Mouse (Mus musculus) hindbrain, embryonic 12.5 days (tissue): ENCODE data around the gene Acsl5. TPM values are rescaled to one million over a fixed set of nuclear protein-coding genes. Genes with fewer than 3 reads are reported as not detected.

Experiments used
- ATAC-seq: fragments of 200-750 bp; cut with Nextera tagmentation; 2 replicates; pipeline ENCODE4 v1.8.0; 2017; ENCODE audit warnings: moderate TSS enrichment; ENCODE audit not compliant: low FRiP score
- H3K27ac ChIP-seq: fragments of 300-500 bp; sonication (generic); 2 replicates; pipeline ENCODE4 v1.5.1; 2016; ENCODE audit warnings: mild to moderate bottlenecking
- H3K27me3 ChIP-seq: fragments of 300-500 bp; sonication (generic); 2 replicates; pipeline ENCODE4 v1.6.1; 2016; ENCODE audit warnings: mild to moderate bottlenecking
- H3K36me3 ChIP-seq: fragments of 300-500 bp; sonication (generic); 2 replicates; pipeline ENCODE4 v1.6.1; 2016; ENCODE audit warnings: mild to moderate bottlenecking
- H3K4me1 ChIP-seq: fragments of 300-500 bp; sonication (generic); 2 replicates; pipeline ENCODE4 v1.6.1; 2016
- H3K4me2 ChIP-seq: fragments of 300-500 bp; sonication (generic); replicated peaks from 2 replicates; pipeline ENCODE4 v1.6.1; 2016; ENCODE audit warnings: mild to moderate bottlenecking
- H3K4me3 ChIP-seq: fragments of 300-500 bp; sonication (generic); 2 replicates; pipeline ENCODE4 v1.5.1; 2016; ENCODE audit warnings: mild to moderate bottlenecking
- H3K9ac ChIP-seq: fragments of 300-500 bp; sonication (generic); 2 replicates; pipeline ENCODE4 v1.6.1; 2016; ENCODE audit warnings: mild to moderate bottlenecking, moderate library complexity
- H3K9me3 ChIP-seq: fragments of 300-500 bp; sonication (generic); replicated peaks from 2 replicates; pipeline ENCODE4 v1.6.1; 2016; ENCODE audit warnings: mild to moderate bottlenecking
- WGBS: fragments of 180-500 bp; shearing (Covaris S2); methylation state at CpG from one replicate; pipeline ENCODE4 v1.1.7; 2016; 5-methylcytosine and 5-hydroxymethylcytosine counted together
- polyA plus RNA-seq: library from polyadenylated mRNA; unstranded; fragments of >200 nt; fragmentation: Nextera tagmentation; extraction: Ambion mirVana; gene quantifications from 2 replicates; pipeline ENCODE4 v1.2.1, GENCODE M21; 2016

Acsl5 gene
- 16.5 and 16.9 TPM in 2 replicates for polyA plus RNA-seq

DNA sequence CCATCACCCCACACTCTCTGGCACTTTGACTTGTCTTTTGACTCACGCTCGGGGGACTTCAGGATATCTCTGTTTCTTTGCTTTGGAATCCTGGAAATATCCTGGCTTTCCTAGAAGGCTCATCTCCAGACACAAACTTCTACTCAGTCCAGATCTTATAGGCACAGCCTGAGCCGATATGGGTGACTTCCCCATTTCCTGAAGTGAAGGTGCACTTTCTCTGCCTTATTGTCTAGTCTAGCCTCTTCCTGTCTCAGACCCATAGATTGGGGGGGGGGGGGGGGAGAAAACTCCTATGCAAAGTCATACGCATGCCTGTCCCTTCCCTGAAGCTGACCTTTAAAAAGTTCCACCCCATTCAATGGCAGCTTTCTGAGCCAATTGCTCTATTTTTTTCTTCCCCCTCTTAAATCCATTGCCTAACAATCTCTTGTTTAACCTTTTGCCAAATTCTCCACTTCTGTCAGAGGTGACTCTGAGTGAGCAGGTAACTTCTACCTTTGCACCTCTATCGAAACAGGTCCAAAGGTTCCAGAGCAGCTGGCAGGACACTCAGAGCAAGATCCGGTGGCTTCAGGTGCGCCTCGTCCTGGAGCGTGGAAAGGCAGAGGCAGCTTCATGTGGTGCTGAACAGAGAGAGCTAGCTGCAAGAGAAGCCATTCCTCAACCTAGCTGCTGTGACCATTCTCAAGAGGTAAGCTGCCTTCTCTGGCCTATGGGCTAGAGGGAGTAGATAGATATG, at the start of gene Acsl5:
Gene Acsl5 (plus strand): TSS at position 556 of the 742 bp plus-strand sequence.
- WGBS, result 94% methylated on average over 9 of the region's 9 CpGs
- Histone ChIP-seq H3K9me3 (no peaks in the 10 kb centered on the region), H3K4me1 (peaks cover 13% of the 10 kb centered on the region), H3K4me2 (peak within 1 kb of the TSS; percentile 93; the same call in 1 of the 2 replicates), H3K36me3 (no peaks in the 10 kb centered on the region), H3K27me3 (0 out of 2 replicates have a peak, but pooled peaks cover 3% of the 10 kb centered on the region), H3K27ac (no peak within 1 kb of the TSS), H3K4me3 (no peak within 1 kb of the TSS), H3K9ac (no peak within 1 kb of the TSS)
- no peak for ATAC-seq

DNA sequence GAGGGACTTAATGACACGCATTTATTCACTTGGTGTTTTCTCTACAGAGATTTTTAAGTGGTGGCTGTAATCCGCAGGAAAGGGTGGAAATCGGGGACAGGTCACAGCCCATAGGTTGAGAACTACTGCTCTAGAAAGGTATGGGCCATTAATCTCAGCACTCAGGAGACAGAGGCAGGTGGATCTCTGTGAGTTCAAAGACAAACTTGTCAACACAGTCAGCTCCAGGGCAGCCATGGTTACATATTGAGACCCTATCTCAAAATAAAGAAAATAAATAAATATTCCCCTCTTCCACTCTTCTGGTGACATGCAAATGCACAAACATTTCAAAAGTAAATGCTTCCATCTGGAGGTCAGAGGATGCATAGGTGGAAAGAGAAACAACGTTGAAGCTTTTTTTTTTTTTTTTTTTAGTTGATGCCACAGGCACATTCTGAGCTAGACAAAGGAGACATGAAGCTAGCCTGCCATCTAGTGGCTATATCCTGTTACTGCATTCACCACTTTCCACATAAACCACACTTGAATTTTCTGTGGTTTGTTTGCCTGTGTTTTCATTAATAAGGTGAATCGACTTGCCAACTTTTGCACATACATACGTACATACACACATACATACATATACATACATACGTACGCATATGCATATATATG, 45.1 kb upstream of the Acsl5 start:
- Histone ChIP-seq H3K9ac (no peak overlapping the region), H3K27me3 (no peaks in the 10 kb centered on the region; the same call in 1 of the 2 replicates), H3K27ac (no peak overlapping the region), H3K4me1 (no peaks in the 10 kb centered on the region), H3K4me2 (no peak overlapping the region), H3K36me3 (no peaks in the 10 kb centered on the region), H3K9me3 (no peaks in the 10 kb centered on the region), H3K4me3 (no peak overlapping the region)
- WGBS, result 35% methylated on average over 8 of the region's 8 CpGs
- ATAC-seq, result no peak

DNA sequence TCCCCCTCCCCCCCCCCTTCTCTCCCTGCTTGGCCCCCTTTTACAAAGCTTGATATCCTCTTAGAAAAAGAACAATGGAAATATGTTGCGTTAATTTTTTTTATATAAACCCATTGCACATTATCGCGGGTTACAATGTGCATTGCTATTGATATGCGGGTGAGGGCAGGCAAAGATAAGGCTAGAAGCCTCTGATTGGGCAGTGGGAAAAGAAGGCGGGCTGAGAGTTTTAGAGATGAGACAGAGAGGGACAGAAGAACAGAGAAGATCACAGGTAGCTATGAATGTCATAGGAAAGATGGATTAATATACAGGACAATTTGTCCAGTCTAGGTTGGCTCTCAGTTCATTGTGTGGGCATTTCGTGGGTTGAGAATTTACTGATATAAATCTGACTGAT, 44.5 kb upstream of the Acsl5 start:
- no peak overlapping the region for H3K4me3 ChIP-seq
- H3K9me3 ChIP-seq, result no peaks in the 10 kb centered on the region
- no peaks in the 10 kb centered on the region for H3K4me1 ChIP-seq
- 61% methylated on average over 6 of the region's 6 CpGs for WGBS
- no peak overlapping the region for H3K4me2 ChIP-seq
- H3K36me3 ChIP-seq, result no peaks in the 10 kb centered on the region
- no peak overlapping the region for H3K27ac ChIP-seq
- ATAC-seq, result no peak
- H3K9ac ChIP-seq, result no peak overlapping the region
- H3K27me3 ChIP-seq, result no peaks in the 10 kb centered on the region; the same call in 1 of the 2 replicates

DNA sequence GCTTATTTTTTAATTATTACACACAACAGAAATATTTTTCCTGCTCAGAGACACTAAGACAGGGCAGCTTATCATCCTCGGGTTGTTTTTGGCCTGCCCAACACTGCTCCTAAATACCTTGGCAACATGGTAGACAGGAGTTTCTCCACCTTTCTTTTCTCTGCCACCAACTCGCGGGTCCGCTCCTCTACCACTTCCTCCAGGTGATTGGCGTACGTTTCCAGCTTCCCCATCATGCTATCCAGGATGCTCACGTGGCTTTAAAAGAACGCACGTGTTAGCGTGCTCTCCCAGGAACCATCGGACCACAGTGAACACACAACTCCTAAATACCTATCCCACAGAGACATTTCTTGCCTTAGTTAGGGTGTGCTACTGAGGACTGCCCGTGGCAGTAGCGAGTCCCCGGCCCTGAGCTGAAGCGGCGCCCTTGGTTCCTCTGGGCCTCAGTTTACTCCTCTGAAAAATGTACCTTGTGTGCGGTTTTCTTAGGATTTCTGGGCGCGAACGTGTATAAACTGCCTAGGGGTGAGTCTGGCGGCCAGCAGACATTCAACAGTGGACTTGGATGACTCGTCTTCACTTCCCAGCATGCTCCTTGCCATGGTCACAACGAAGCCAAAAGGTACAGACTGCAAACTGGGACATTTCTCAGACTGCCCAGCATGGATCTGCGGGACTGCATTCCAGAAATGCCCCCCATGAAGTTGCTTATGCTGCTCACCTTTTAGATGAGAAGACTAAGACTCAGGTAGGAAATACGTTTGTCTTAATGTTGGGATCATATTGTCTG, 43.8 kb upstream of the Acsl5 start:
- no peaks in the 10 kb centered on the region for H3K9me3 ChIP-seq
- no peak overlapping the region for H3K4me3 ChIP-seq
- no peak for ATAC-seq
- H3K27me3 ChIP-seq, result no peaks in the 10 kb centered on the region; the same call in 1 of the 2 replicates
- no peak overlapping the region for H3K4me2 ChIP-seq
- WGBS, result 65% methylated on average over 25 of the region's 25 CpGs
- H3K4me1 ChIP-seq, result no peaks in the 10 kb centered on the region
- no peak overlapping the region for H3K9ac ChIP-seq
- H3K27ac ChIP-seq, result no peak overlapping the region
- H3K36me3 ChIP-seq, result no peaks in the 10 kb centered on the region

DNA sequence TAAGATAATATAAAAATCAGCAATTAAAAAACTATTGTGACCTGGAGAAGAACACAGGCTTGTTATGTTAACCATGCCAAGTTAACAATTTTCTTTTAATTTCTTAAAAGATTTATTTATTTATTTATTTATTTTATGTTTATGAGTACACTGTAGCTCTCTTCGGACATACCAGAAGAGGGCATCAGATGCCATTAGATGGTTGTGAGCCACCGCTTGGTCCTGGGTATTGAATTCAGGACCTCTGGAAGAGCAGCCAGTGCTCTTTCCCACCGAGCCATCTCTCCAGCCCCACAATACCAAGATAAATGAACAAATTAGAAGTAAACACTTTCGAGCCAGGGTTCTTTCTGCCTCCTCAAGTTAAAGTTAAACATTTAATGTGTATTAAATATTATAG, 43.1 kb upstream of the Acsl5 start:
- no peak for ATAC-seq
- Histone ChIP-seq H3K27ac (no peak overlapping the region), H3K4me3 (no peak overlapping the region), H3K4me2 (no peak overlapping the region), H3K9me3 (no peaks in the 10 kb centered on the region), H3K36me3 (no peaks in the 10 kb centered on the region), H3K4me1 (no peaks in the 10 kb centered on the region), H3K27me3 (no peaks in the 10 kb centered on the region; the same call in 1 of the 2 replicates), H3K9ac (no peak overlapping the region)
- WGBS, result 79% methylated on average over 4 of the region's 4 CpGs

DNA sequence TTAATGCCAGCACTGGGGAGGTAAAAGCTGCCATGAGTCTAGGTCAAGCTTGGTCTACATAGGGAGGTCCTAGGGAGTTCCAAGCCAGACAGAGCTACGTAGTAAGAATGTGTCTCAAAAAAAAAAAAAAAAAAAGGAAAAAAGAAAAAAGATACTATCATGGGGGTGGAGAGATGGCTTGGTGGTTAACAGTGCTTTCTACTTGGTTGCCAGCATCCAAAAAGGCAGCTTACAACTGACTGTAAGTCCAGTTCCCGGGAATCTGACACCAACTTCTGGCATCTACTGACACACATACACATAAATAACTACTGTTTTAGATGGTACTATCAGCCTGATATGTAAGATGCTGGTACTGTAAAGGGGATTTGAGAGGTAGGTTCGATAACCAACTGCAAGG, 42.7 kb upstream of the Acsl5 start:
- no peaks in the 10 kb centered on the region for H3K9me3 ChIP-seq
- H3K27ac ChIP-seq, result no peak overlapping the region
- no peak overlapping the region for H3K9ac ChIP-seq
- 91% methylated on average over 3 of the region's 3 CpGs for WGBS
- no peak for ATAC-seq
- H3K36me3 ChIP-seq, result no peaks in the 10 kb centered on the region
- no peaks in the 10 kb centered on the region for H3K4me1 ChIP-seq
- no peak overlapping the region for H3K4me3 ChIP-seq
- H3K4me2 ChIP-seq, result no peak overlapping the region
- H3K27me3 ChIP-seq, result no peaks in the 10 kb centered on the region; the same call in 1 of the 2 replicates

DNA sequence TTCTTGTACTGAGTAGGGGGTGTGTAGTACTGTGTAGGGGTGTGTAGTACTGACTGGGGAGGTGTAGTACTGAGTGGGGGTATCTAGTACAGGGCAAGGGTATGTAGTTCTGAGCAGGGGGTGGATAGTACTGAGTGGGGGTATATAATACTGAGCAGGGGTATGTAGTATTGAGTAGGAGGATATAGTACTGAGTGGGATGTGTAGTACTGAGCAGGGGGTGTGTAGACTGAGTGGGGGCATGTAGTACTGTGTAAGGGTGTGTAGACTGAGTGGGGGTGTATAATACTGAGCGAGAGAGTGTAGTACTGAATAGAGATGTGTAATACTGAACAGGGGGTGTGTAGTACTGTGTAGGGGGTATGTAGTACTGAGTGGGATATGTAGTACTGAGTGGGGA, 40.0 kb upstream of the Acsl5 start:
- no peak for ATAC-seq
- Histone ChIP-seq H3K9me3 (no peaks in the 10 kb centered on the region), H3K4me1 (no peaks in the 10 kb centered on the region), H3K4me2 (no peak overlapping the region), H3K4me3 (no peak overlapping the region), H3K27me3 (no peaks in the 10 kb centered on the region), H3K36me3 (no peaks in the 10 kb centered on the region), H3K9ac (no peak overlapping the region), H3K27ac (no peak overlapping the region)
- 97% methylated on average over 1 of the region's 1 CpGs for WGBS

DNA sequence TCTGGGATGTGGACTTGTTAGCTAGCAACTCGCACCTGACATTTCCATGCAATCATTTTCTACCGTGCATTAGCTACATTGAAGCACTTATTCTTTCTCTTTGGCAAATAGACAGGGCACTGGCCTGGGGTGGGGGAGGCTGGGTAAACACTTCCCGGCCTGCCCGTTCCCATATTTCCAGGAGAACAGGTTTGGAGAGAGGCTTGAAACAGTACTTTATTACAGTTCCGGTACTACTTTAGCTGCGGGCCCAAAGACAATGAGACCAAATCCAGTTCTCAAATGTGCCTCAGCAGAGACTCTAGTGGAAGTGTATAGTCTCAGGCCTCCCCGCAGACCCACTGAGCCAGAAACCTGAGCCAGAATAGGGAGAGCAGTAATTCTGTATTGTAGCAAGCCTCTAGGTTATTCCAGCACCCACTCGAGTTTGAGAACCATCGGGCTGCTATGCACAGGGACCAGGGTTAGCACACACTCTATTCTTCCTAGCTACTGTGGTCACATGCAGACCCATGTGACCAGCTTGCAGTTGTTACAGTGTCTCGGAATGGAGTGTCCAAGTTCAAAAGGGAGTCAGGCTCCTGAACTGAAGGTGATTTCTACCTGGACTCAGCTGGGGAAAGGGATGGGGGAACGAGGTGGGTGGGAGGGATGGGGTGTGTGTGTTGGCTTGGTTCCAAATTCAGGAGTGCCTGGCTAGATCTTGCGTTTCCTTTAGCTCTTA, 38.0 kb upstream of the Acsl5 start:
- Histone ChIP-seq H3K4me3 (no peak overlapping the region), H3K9ac (no peak overlapping the region), H3K27ac (no peak overlapping the region), H3K4me2 (no peak overlapping the region), H3K9me3 (no peaks in the 10 kb centered on the region), H3K4me1 (peaks cover 5% of the 10 kb centered on the region), H3K36me3 (no peaks in the 10 kb centered on the region), H3K27me3 (no peaks in the 10 kb centered on the region)
- ATAC-seq, result no peak
- WGBS, result 92% methylated on average over 12 of the region's 12 CpGs

DNA sequence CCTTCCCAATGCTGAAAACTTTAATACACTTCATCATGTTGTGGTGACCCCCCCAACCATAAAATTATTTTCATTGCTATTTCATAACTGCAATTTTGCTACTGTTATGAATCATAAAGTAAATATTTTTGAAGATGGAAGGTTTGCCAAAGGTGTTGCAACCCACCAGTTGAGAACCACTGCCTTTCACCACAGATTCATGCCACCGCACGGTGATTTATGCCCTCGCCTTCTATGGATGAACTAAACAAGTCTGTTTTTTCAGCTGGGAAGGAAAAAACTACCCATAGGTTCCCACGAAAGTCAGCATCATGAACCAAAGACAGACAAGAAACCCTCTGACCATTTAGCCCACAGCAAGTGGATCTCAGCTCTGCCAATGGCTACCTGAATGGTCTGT, 34.9 kb upstream of the Acsl5 start:
- Histone ChIP-seq H3K36me3 (no peaks in the 10 kb centered on the region), H3K27me3 (peaks cover 4% of the 10 kb centered on the region; the same call in 1 of the 2 replicates), H3K9me3 (no peaks in the 10 kb centered on the region), H3K4me1 (peaks cover 7% of the 10 kb centered on the region), H3K4me3 (no peak overlapping the region), H3K4me2 (no peak overlapping the region), H3K9ac (no peak overlapping the region), H3K27ac (no peak overlapping the region)
- WGBS, result 91% methylated on average over 4 of the region's 4 CpGs
- no peak for ATAC-seq

DNA sequence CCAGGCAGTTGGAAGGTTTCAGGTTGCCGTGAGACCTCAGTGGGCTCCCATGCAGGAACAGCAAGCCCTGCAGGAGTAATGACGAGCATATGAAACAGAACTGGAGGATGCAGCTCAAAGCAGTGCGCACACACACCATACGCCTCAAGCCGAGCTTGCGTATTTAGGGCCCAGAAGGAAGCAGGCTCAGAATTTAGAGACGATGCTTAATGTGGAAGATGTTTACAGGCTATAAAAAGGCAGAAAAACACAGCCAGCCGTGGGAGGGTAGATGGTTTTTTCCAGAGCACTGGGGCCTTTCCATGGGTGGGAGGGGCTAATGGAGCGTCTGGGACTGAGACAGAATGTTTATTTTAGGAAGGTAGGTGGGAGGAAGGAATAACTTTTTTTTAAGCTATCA, 34.4 kb upstream of the Acsl5 start:
- no peak overlapping the region for H3K4me2 ChIP-seq
- H3K27me3 ChIP-seq, result peaks cover 4% of the 10 kb centered on the region; the same call in 1 of the 2 replicates
- H3K9me3 ChIP-seq, result no peaks in the 10 kb centered on the region
- H3K4me3 ChIP-seq, result no peak overlapping the region
- no peaks in the 10 kb centered on the region for H3K36me3 ChIP-seq
- no peak for ATAC-seq
- 83% methylated on average over 9 of the region's 9 CpGs for WGBS
- H3K9ac ChIP-seq, result no peak overlapping the region
- H3K27ac ChIP-seq, result no peak overlapping the region
- H3K4me1 ChIP-seq, result peaks cover 7% of the 10 kb centered on the region

DNA sequence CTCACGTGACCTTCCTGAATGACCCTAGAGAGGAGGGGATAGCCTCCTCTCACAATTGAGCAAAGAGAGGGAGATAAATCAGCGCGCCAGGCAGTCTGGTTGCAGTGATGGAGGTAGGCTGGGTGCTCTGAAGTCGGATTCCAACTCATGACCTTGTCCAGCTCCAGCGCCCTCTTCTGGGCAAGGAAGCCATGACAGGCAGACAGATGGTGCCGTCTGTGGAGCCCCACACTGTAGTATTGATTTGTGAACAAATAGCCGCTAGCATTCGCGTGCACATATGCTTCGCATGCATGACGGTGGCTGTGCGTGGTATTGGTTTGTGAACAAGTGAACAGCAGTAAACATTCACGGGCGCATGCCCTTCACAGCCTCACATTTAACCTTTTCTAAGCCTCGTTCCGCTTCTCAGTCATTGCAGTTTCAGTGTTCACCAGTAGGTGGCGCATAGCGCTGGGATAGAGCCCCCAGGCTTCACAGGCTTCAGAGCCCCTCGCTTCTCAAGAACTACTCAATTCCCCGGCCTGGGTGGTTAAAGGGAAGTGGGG, 33.5 kb upstream of the Acsl5 start:
- Histone ChIP-seq H3K4me3 (peak overlapping the region; percentile 30), H3K4me1 (peaks cover 7% of the 10 kb centered on the region), H3K27ac (no peak overlapping the region), H3K9ac (peak overlapping the region; percentile 15; the same call in 1 of the 2 replicates), H3K36me3 (no peaks in the 10 kb centered on the region), H3K27me3 (peaks cover 4% of the 10 kb centered on the region; the same call in 1 of the 2 replicates), H3K4me2 (peak overlapping the region; percentile 51), H3K9me3 (no peaks in the 10 kb centered on the region)
- 3% methylated on average over 20 of the region's 20 CpGs for WGBS
- ATAC-seq, result peak; percentile 80
